Mouse (Mus musculus): ENCODE results near the gene Cds2. TPM values are rescaled to one million over a fixed set of nuclear protein-coding genes. Genes with fewer than 3 reads are reported as not detected.

Cds2 gene
- polyA plus RNA-seq, 1 experiment from 2014 or later: 20.4 TPM

GRCm38 (mm10) chr2:132272694-132273389, 9.9 kb downstream of the Cds2 start:
- no peaks in the 10 kb centered on the region for H3K9me3 ChIP-seq
- 66% methylated on average over 6 of the region's 6 CpGs for WGBS
- no peaks in the 10 kb centered on the region for H3K27me3 ChIP-seq (ENCODE audit: insufficient read depth, poor library complexity, severe bottlenecking)
- DNase-seq (ENCODE audit: low spot score): no peak
- H3K36me3 ChIP-seq: no peaks in the 10 kb centered on the region; the same call in 1 of the 2 replicates
- no peak overlapping the region for H3K27ac ChIP-seq
- H3K4me1 ChIP-seq: peaks cover 20% of the 10 kb centered on the region
- no peak overlapping the region for H3K4me3 ChIP-seq

- WGBS: 76% methylated on average over 4 of the region's 4 CpGs
- Histone ChIP-seq H3K4me3 (no peak overlapping the region), H3K4me1 (peaks cover 12% of the 10 kb centered on the region), H3K27ac (no peak overlapping the region), H3K9me3 (no peaks in the 10 kb centered on the region), H3K27me3 (ENCODE audit: insufficient read depth, poor library complexity, severe bottlenecking) (peaks cover 4% of the 10 kb centered on the region), H3K36me3 (peaks cover 4% of the 10 kb centered on the region)
- no peak for DNase-seq (ENCODE audit: low spot score)
Measured at GRCm38 (mm10) chr2:132275527-132275926, 12.6 kb downstream of the Cds2 start.

GRCm38 (mm10) chr2:132276249-132276648, 13.3 kb downstream of the Cds2 start:
- H3K36me3 ChIP-seq: peaks cover 8% of the 10 kb centered on the region
- 83% methylated on average over 4 of the region's 4 CpGs for WGBS
- H3K9me3 ChIP-seq: no peaks in the 10 kb centered on the region
- H3K27ac ChIP-seq: no peak overlapping the region
- no peak overlapping the region for H3K4me3 ChIP-seq
- peaks cover 10% of the 10 kb centered on the region for H3K27me3 ChIP-seq (ENCODE audit: insufficient read depth, poor library complexity, severe bottlenecking)
- no peak for DNase-seq (ENCODE audit: low spot score)
- peaks cover 9% of the 10 kb centered on the region for H3K4me1 ChIP-seq

- H3K9me3 ChIP-seq: no peaks in the 10 kb centered on the region
- no peak overlapping the region for H3K4me3 ChIP-seq
- no peak overlapping the region for H3K27ac ChIP-seq
- H3K4me1 ChIP-seq: peaks cover 26% of the 10 kb centered on the region
- 68% methylated on average over 8 of the region's 8 CpGs for WGBS
- H3K36me3 ChIP-seq: peaks cover 8% of the 10 kb centered on the region
- DNase-seq (ENCODE audit: low spot score): no peak
- H3K27me3 ChIP-seq (ENCODE audit: insufficient read depth, poor library complexity, severe bottlenecking): peaks cover 10% of the 10 kb centered on the region
Measured at GRCm38 (mm10) chr2:132278273-132278853, 15.4 kb downstream of the Cds2 start.

- WGBS: 70% methylated on average over 3 of the region's 3 CpGs
- H3K27ac ChIP-seq: no peak overlapping the region
- H3K4me3 ChIP-seq: no peak overlapping the region
- no peaks in the 10 kb centered on the region for H3K9me3 ChIP-seq
- H3K27me3 ChIP-seq (ENCODE audit: insufficient read depth, poor library complexity, severe bottlenecking): peaks cover 10% of the 10 kb centered on the region
- H3K4me1 ChIP-seq: peaks cover 36% of the 10 kb centered on the region
- no peak for DNase-seq (ENCODE audit: low spot score)
- peaks cover 8% of the 10 kb centered on the region for H3K36me3 ChIP-seq
Measured at GRCm38 (mm10) chr2:132279336-132279882, 16.5 kb downstream of the Cds2 start.

GRCm38 (mm10) chr2:132279978-132280377, 17.0 kb downstream of the Cds2 start:
- peaks cover 10% of the 10 kb centered on the region for H3K27me3 ChIP-seq (ENCODE audit: insufficient read depth, poor library complexity, severe bottlenecking)
- no peak overlapping the region for H3K27ac ChIP-seq
- DNase-seq (ENCODE audit: low spot score): no peak
- peaks cover 42% of the 10 kb centered on the region for H3K4me1 ChIP-seq
- no peak overlapping the region for H3K4me3 ChIP-seq
- peaks cover 8% of the 10 kb centered on the region for H3K36me3 ChIP-seq
- WGBS: 86% methylated on average over 4 of the region's 4 CpGs
- no peaks in the 10 kb centered on the region for H3K9me3 ChIP-seq

- H3K27ac ChIP-seq: no peak overlapping the region
- peaks cover 12% of the 10 kb centered on the region for H3K36me3 ChIP-seq
- H3K9me3 ChIP-seq: no peaks in the 10 kb centered on the region
- peaks cover 46% of the 10 kb centered on the region for H3K4me1 ChIP-seq
- peaks cover 10% of the 10 kb centered on the region for H3K27me3 ChIP-seq (ENCODE audit: insufficient read depth, poor library complexity, severe bottlenecking)
- H3K4me3 ChIP-seq: no peak overlapping the region
- WGBS: 90% methylated on average over 10 of the region's 10 CpGs
- no peak for DNase-seq (ENCODE audit: low spot score)
Measured at GRCm38 (mm10) chr2:132280518-132281120, 17.7 kb downstream of the Cds2 start.

- H3K27me3 ChIP-seq (ENCODE audit: insufficient read depth, poor library complexity, severe bottlenecking): peaks cover 10% of the 10 kb centered on the region
- no peak overlapping the region for H3K4me3 ChIP-seq
- peaks cover 46% of the 10 kb centered on the region for H3K4me1 ChIP-seq
- no peaks in the 10 kb centered on the region for H3K9me3 ChIP-seq
- WGBS: 54% methylated on average over 10 of the region's 10 CpGs
- no peak overlapping the region for H3K27ac ChIP-seq
- peaks cover 12% of the 10 kb centered on the region for H3K36me3 ChIP-seq
- DNase-seq (ENCODE audit: low spot score): no peak
Measured at GRCm38 (mm10) chr2:132281560-132282452, 18.9 kb downstream of the Cds2 start.

- WGBS: 27% methylated on average over 12 of the region's 12 CpGs
- H3K9me3 ChIP-seq: no peaks in the 10 kb centered on the region
- peaks cover 46% of the 10 kb centered on the region for H3K4me1 ChIP-seq
- H3K27ac ChIP-seq: peak overlapping the region; percentile 81
- peaks cover 10% of the 10 kb centered on the region for H3K27me3 ChIP-seq (ENCODE audit: insufficient read depth, poor library complexity, severe bottlenecking)
- peak; percentile 76 for DNase-seq (ENCODE audit: low spot score)
- peak overlapping the region; percentile 24; the same call in 1 of the 2 replicates for H3K4me3 ChIP-seq
- peaks cover 12% of the 10 kb centered on the region for H3K36me3 ChIP-seq
Measured at GRCm38 (mm10) chr2:132282453-132283174, 19.7 kb downstream of the Cds2 start.

- Histone ChIP-seq H3K27ac (peak overlapping the region; percentile 81), H3K9me3 (no peaks in the 10 kb centered on the region), H3K27me3 (ENCODE audit: insufficient read depth, poor library complexity, severe bottlenecking) (peaks cover 10% of the 10 kb centered on the region), H3K36me3 (peaks cover 12% of the 10 kb centered on the region), H3K4me1 (peaks cover 41% of the 10 kb centered on the region), H3K4me3 (peak overlapping the region; percentile 24; the same call in 1 of the 2 replicates)
- peak; percentile 81 for DNase-seq (ENCODE audit: low spot score)
- 54% methylated on average over 15 of the region's 15 CpGs for WGBS
Measured at GRCm38 (mm10) chr2:132283236-132284070, 20.5 kb downstream of the Cds2 start.

- H3K4me1 ChIP-seq: peaks cover 40% of the 10 kb centered on the region
- H3K9me3 ChIP-seq: no peaks in the 10 kb centered on the region
- H3K4me3 ChIP-seq: no peak overlapping the region
- WGBS: 61% methylated on average over 12 of the region's 12 CpGs
- peaks cover 7% of the 10 kb centered on the region for H3K27me3 ChIP-seq (ENCODE audit: insufficient read depth, poor library complexity, severe bottlenecking)
- H3K27ac ChIP-seq: peak overlapping the region; percentile 81
- peak; percentile 82 for DNase-seq (ENCODE audit: low spot score)
- H3K36me3 ChIP-seq: peaks cover 11% of the 10 kb centered on the region
Measured at GRCm38 (mm10) chr2:132284492-132285139, 21.7 kb downstream of the Cds2 start.
